Mouse (Mus musculus): ENCODE measurements around the gene Vhl. TPM values are rescaled to one million over a fixed set of nuclear protein-coding genes. Genes with fewer than 3 reads are reported as not detected.

The Vhl gene
- total RNA-seq, 2 experiments from 2014 or later, result 11.6 to 18.1 TPM

GRCm38 (mm10) chr6:113624989-113625770, 1.4 kb downstream of the Vhl start:
- intact Hi-C loops (cut with DNase I), result no loop called here
- DNase-seq, result peak in 1 of 2 experiments; percentile 30

DNA sequence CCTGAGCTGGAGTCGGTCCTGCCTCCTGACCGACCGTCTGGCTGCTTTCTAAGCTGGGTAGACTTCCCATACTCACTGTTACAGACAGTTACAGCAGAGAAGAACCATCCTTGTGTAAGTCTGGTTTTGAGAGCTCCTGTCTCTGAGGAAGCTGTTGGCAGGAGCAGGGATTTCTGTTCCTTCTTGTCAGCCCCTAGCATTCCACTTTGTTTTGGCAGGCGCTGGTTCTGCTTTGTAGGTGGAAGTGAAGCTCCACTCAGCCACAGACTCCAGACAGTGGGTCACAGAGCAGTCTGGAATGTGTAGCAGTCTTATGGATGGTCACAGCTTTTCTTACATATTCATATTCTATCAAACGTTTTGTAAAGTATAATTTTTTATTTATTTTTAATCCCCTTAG, 6.6 kb downstream of the Vhl start:
- intact Hi-C loops (cut with DNase I), result no loop called here
- no peak for DNase-seq

DNA sequence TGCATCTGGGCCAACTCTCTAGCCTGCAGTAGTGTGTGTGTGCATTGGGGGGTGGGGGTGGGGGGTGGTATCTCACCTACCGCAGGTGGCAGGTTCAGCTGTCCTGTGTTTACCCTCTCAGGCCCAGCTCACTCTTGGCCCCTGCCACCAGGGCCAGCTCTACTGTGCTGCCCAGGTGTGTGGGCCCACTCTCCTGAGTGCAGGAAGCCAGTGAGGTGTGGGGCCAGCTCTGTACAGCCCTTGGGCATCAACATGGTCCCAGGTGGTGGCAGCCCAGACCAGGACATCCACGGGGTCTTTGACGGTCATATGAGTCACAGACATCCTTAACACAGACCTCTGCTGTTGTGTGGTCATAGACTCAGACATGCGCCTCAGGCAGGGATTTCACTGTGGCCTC, 9.1 kb downstream of the Vhl start:
- intact Hi-C loops (cut with DNase I), result no loop called here

DNA sequence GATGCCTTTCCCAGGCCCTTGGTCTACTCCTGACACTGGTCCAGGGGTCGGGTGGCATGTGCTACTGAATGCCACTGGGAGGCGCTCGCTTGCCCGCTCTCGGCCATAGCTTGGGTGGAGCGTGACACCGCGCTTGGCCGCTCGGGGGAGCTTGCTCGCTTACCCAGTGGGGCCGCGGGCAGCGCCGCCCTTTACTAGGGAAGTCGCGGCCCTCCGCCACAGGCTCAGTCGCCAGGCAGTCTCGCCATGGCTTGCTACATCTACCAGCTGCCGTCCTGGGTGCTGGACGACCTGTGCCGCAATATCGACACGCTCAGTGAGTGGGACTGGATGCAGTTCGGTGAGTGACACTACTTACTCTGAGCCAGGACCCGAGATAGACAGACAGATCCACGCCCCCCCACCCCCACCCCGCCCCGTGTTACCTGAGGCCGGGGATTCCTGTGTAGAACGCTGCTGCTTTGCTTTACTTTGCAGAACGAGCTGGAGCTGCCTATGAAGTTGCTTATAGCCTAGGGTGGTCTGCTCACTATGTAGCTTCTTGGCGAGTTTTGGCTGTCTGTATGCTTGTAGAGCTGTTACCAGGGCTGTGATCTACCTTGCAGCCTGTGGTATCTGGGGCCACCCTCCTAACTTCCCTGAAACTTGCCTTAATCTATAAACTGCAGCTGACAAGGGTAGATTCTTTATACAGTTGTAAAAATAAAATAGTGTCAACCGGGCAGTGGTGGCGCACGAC, 14.7 kb downstream of the Vhl start, which contains the start of gene Irak2:
Gene Irak2, plus strand, starts transcription at position 166 of the 739 bp plus-strand sequence.
- DNase-seq, result peak; percentile 97
- intact Hi-C loops (cut with DNase I), result loop anchor here (1.0 to 5.0 kb wide), 3 partner anchors 20 to 59 kb away; partner anchors contain the start of gene Tatdn2

More for the DNA sequence above, 9.1 kb downstream of the Vhl start:
- no peak for DNase-seq

DNA sequence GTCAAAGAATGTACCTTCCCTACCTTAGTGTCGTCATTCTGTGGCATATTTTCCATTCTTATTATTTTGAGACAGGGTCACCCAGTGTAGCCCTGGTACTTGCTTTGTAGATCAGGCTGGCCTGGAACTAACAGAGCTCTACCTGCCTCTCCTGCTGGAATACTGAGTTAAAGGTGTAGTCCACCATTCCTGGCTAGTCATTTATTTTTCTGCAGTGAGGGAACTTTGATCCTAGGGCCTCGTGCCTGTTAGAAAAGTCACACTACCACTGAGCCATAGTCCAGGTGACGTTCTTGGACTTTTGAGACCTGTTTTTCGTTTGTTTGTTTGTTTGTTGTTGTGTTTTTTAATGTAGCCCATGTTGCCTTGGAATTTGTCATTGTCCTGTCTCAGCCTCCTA, 15.4 kb downstream of the Vhl start:
- intact Hi-C loops (cut with DNase I), result loop anchor here (2.0 to 5.0 kb wide), 2 partner anchors 20 to 58 kb away; partner anchors contain the start of gene Tatdn2
- DNase-seq, result no peak

DNA sequence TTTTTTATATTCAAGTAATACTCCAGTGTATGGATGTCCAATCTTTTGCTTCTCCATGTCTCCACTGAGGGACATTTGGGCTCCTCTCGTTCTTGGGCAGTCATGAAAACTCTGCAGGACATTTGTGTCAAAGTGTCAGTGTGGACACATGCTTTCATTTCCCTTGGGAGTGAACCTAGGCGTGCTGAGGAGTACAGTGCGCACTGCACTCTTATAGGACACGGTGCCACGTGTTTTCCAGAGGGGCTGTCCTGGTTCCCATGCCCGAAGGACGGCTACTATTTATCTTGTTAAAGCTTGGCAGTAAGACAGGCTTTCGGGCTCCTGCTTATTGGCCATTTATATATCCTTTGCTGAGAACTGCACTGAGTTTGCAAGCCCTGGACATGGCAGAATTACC, 18.8 kb downstream of the Vhl start:
- intact Hi-C loops (cut with DNase I), result no loop called here
- DNase-seq, result no peak

- no peak for DNase-seq
- intact Hi-C loops (cut with DNase I), result no loop called here
These were observed 19.3 kb downstream of the Vhl start for GRCm38 (mm10) chr6:113643021-113643420.

DNA sequence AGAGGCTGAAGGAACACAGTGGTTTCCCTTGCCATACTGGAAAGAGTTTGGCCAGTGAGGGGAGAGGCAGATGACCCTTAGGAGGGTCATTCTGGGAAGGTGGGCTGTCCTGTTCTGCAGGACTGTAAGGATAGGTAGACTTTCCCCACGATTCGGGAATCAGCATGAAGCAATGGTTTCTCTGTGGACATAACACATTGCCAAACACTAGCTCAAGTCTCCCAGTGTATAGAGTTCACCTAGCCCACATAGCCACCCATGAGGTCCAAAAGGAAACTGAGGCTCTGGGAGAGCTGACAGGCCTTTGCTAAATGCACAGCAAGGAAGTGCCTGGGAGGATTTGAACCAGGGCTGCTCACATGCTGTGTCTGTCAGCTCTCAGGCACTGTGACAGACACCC, 20.2 kb downstream of the Vhl start:
- intact Hi-C loops (cut with DNase I), result no loop called here
- no peak for DNase-seq

GRCm38 (mm10) chr6:113644808-113645207, 21.0 kb downstream of the Vhl start:
- intact Hi-C loops (cut with DNase I), result no loop called here
- peak; percentile 70 to 72 for DNase-seq

DNA sequence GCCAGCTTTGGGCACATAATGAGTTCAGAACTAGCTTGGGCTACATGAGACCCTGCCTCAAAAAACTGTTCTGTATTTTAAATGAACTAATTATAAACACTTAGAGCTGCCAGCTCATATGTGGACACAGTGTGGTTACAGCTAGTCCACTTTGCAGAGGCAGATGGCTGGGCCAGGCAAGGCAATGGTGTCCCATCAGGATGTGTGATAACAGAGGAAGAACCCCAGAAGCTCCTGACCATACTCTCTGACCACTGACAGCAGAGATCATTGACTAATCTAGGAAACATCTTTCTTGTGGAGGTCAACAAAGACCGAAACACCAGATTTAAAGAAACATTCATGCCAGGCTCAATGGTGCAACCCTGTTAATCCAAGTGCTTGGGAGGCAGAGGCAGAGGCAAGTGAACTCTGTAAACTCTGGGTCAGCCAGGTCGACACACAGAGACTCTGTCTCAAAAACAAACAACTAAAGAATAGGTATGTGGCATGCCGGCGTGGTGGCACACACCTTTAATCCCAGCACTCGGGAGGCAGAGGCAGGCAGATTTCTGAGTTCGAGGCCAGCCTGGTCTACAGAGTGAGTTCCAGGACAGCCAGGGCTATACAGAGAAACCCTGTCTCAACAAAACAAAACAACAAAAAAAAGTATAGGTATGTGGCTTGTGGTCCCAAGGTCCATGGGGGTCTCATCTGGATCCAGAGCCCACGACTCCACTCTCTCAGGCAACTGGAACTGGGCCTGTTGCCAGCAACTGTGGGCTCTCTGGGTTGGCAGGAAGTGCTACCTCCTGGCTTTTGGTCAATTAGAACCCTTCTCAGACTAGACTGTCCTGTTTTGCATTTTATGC, 25.8 kb downstream of the Vhl start:
- intact Hi-C loops (cut with DNase I), result no loop called here
- no peak for DNase-seq

DNA sequence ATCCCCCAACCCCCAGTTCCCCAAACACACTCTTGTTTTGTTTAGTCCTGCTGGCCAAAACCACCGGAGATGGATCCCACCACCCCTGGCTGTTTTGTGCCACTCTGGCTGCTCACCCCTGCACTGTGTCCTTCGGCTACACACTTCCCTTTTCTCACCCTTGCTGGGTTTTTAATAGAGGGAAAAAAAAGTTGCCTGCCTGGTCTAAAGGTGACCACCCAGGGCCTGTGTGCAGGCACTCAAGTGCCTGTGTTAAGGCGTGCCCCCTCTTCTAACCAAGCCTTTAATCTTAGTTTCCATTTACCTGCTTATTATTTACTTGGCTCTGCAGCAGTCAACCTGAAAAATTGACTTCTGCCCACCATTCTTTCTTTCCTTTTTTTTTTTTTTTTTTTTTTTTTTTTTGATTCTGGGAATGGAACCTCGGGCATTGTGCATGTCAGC, 26.5 kb downstream of the Vhl start:
- intact Hi-C loops (cut with DNase I), result no loop called here
- no peak for DNase-seq

DNA sequence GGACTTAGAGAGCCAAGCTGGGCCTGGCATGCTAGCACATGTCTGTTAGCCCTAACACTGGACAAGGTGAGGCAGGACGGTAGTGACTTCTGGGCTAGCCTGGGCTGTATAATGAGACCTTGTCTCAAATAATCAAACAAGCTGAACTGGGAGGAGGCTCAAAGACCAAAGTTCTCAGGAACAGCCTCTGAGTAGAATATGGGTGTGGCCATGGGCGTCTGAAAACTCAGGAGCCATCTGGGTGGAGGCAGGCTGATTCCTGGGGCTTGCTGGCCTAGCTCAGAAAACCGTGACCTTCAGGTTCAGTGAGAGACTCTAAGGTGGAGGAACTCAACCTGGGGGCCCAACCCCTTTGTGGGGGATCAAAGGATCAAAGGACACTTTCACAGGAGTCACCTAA, 27.9 kb downstream of the Vhl start:
- DNase-seq, result no peak
- intact Hi-C loops (cut with DNase I), result no loop called here

GRCm38 (mm10) chr6:113653551-113653950, 29.8 kb downstream of the Vhl start:
- DNase-seq, result no peak
- intact Hi-C loops (cut with DNase I), result no loop called here

DNA sequence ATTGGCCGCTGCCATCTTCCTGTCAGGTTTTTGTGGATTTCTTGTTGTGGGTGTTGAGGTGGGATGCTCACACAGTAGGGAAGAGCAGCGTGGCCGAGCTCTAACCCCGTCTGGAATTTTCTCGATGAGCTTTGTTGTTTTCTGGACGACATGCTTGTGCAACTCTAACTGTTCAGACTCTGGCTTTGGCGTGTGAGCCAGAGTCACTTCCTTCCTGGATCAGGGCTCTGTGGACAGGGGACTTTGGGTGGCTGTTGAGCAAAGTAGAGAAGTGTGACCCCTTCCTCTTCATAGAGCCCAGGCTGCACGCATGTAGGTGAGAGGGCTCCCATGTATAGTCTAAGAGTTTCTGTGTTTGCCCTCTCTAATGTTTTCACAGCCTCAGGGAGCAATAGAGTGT, 30.3 kb downstream of the Vhl start:
- no peak for DNase-seq
- intact Hi-C loops (cut with DNase I), result no loop called here

- no peak for DNase-seq
- intact Hi-C loops (cut with DNase I), result no loop called here
These were observed 31.1 kb downstream of the Vhl start for GRCm38 (mm10) chr6:113654753-113655397.

- intact Hi-C loops (cut with DNase I), result no loop called here
- no peak for DNase-seq
These were observed 31.7 kb downstream of the Vhl start for GRCm38 (mm10) chr6:113655475-113655874.

- no peak for DNase-seq
- intact Hi-C loops (cut with DNase I), result no loop called here
These were observed 33.1 kb downstream of the Vhl start for GRCm38 (mm10) chr6:113656847-113657246.

- intact Hi-C loops (cut with DNase I), result loop anchor here (2.0 kb wide), 1 partner anchor 19 kb away; the partner anchor contains the start of gene Irak2
- DNase-seq, result peak; percentile 39 to 40
These were observed 34.5 kb downstream of the Vhl start for GRCm38 (mm10) chr6:113658226-113658625.

DNA sequence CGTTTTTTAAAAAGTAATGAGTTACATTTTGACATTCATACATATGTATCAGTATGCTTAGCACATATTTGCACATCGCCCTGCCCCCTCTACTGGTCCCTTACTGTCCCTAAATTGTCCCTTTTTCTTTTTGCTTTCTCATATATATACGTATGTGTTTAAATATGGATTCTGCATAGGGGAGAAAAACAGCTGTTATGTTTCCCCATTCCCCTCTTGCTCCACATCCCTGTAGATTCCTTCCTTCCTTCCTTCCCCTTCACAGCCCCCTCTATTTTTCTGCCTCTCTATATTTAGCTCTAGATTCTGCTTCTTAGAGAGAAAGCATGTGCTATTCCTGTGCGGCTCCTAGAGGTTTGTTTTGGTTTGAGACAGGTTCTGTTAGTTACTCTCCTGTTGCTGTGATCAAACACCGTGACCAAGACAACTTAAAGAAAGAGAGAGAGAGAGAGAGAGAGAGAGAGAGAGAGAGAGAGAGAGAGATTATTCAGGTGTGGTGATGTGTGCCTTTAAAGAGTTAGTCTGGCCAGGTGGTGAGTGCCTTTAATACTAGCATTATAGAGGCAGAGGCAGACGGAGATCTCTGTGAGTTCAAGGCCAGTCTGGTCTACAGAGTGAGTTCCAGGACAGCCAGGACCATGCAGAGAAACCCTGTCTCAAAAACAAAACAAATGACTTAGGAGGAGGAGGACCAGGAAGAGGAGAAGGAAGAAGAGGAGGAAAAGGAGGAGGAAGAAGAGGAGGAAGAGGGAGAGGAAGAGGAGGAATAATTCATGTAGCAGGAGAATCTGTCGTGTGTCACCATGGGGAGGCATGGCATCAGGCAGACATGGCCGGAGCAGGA, 36.1 kb downstream of the Vhl start:
- no peak for DNase-seq

More for the DNA sequence above, 36.1 kb downstream of the Vhl start:
- intact Hi-C loops (cut with DNase I), result loop anchor here (2.0 kb wide), 1 partner anchor 21 kb away; the partner anchor contains the start of gene Irak2

All from heart, postnatal 10 days (tissue).